Mouse (Mus musculus): Measurements from ENCODE around the gene Rpusd1.

DNA sequence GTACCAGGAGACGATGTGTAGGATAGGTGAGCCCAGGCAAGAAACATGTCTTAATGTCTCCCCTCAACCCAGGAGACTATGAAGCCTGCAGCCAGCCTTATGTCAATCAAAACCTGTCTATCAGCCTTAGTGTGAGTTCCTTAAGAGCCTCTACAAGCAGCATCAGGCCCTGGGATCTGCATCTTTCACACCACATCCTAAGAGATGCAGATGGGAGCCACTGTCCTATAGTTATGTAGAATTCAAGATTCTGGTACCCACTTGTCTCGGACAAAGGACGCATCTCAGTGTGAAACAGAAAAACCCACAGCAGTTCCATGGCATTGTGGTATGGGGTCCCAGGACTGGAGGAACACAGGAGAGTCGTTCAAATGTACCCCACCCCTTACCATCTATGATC, 27.6 kb downstream of the Rpusd1 start:
- TF ChIP-seq CTCF (IDR thresholded peaks at IDR 0.05; ENCODE audit: low read depth) = no peak
- no peak for TF ChIP-seq EP300 (IDR thresholded peaks at IDR 0.05; ENCODE audit: low read depth)

Data from liver, postnatal 0 days (tissue).